Mouse (Mus musculus): ENCODE results near the gene Gm10912. TPM values are rescaled to one million over a fixed set of nuclear protein-coding genes. Genes with fewer than 3 reads are reported as not detected.

Gm10912 gene
- total RNA-seq, 1 experiment = not detected

GRCm38 (mm10) chr2:104041632-104042031 lies 24.0 kb upstream of the Gm10912 start:
- H3K27ac ChIP-seq (ENCODE audit: insufficient read depth, low read depth, low read length, poor library complexity, severe bottlenecking) = no peak overlapping the region
- no peaks in the 10 kb centered on the region for H3K9me3 ChIP-seq (ENCODE audit: control insufficient read depth, insufficient read depth, low read depth, low read length)
- H3K4me1 ChIP-seq (ENCODE audit: control insufficient read depth in 2 of 2, insufficient read depth in 2 of 2, low read length in 2 of 2, poor library complexity in 1 of 2) = peaks cover 2 to 3% of the 10 kb centered on the region in 2 experiments; a peak in 2 of 4 replicates
- no peak for DNase-seq (ENCODE audit: low read depth, low spot score)
- in situ Hi-C loops (cut with MboI; ENCODE audit: low sequenced_read_pairs in 2 of 2, unreplicated experiment in 2 of 2) = no loop called here
- H3K4me3 ChIP-seq (ENCODE audit: insufficient read depth in 1 of 2, low read depth in 1 of 2, low read length in 2 of 2, poor library complexity in 1 of 2, severe bottlenecking in 1 of 2) = no peak overlapping the region
- H3K9ac ChIP-seq (ENCODE audit: insufficient read depth, low read depth, low read length, poor library complexity, severe bottlenecking) = no peak overlapping the region
- TF ChIP-seq MAFK (IDR thresholded peaks at IDR 0.05; ENCODE audit: insufficient read depth, low read depth, low read length) (no peak), CHD2 (IDR thresholded peaks at IDR 0.05; ENCODE audit: low read depth, low read length) (no peak), ZNF384 (IDR thresholded peaks at IDR 0.05; ENCODE audit: low read depth, low read length) (no peak), ZC3H11A (IDR thresholded peaks at IDR 0.05; ENCODE audit: borderline replicate concordance, low read depth, low read length) (no peak), HCFC1 (IDR thresholded peaks at IDR 0.05; ENCODE audit: borderline replicate concordance, insufficient read depth, low read length) (no peak)
- H3K36me3 ChIP-seq (ENCODE audit: control insufficient read depth, insufficient read depth, low read length, poor library complexity, severe bottlenecking) = peaks cover 2% of the 10 kb centered on the region; the same call in 1 of the 2 replicates

GRCm38 (mm10) chr2:104042766-104043165 lies 22.9 kb upstream of the Gm10912 start:
- in situ Hi-C loops (cut with MboI; ENCODE audit: low sequenced_read_pairs in 2 of 2, unreplicated experiment in 2 of 2) = no loop called here
- TF ChIP-seq MAFK (IDR thresholded peaks at IDR 0.05; ENCODE audit: insufficient read depth, low read depth, low read length) (no peak), ZNF384 (IDR thresholded peaks at IDR 0.05; ENCODE audit: low read depth, low read length) (no peak), HCFC1 (IDR thresholded peaks at IDR 0.05; ENCODE audit: borderline replicate concordance, insufficient read depth, low read length) (no peak), CHD2 (IDR thresholded peaks at IDR 0.05; ENCODE audit: low read depth, low read length) (no peak), ZC3H11A (IDR thresholded peaks at IDR 0.05; ENCODE audit: borderline replicate concordance, low read depth, low read length) (no peak)
- H3K36me3 ChIP-seq (ENCODE audit: control insufficient read depth, insufficient read depth, low read length, poor library complexity, severe bottlenecking) = no peaks in the 10 kb centered on the region
- no peaks in the 10 kb centered on the region for H3K9me3 ChIP-seq (ENCODE audit: control insufficient read depth, insufficient read depth, low read depth, low read length)
- peaks cover 2 to 3% of the 10 kb centered on the region in 2 experiments; a peak in 2 of 4 replicates for H3K4me1 ChIP-seq (ENCODE audit: control insufficient read depth in 2 of 2, insufficient read depth in 2 of 2, low read length in 2 of 2, poor library complexity in 1 of 2)
- no peak overlapping the region for H3K9ac ChIP-seq (ENCODE audit: insufficient read depth, low read depth, low read length, poor library complexity, severe bottlenecking)
- DNase-seq (ENCODE audit: low read depth, low spot score) = no peak
- no peak overlapping the region for H3K4me3 ChIP-seq (ENCODE audit: insufficient read depth in 1 of 2, low read depth in 1 of 2, low read length in 2 of 2, poor library complexity in 1 of 2, severe bottlenecking in 1 of 2)
- no peak overlapping the region for H3K27ac ChIP-seq (ENCODE audit: insufficient read depth, low read depth, low read length, poor library complexity, severe bottlenecking)

- Histone ChIP-seq H3K27ac (ENCODE audit: insufficient read depth, low read depth, low read length, poor library complexity, severe bottlenecking) (no peak overlapping the region), H3K4me3 (ENCODE audit: insufficient read depth in 1 of 2, low read depth in 1 of 2, low read length in 2 of 2, poor library complexity in 1 of 2, severe bottlenecking in 1 of 2) (no peak overlapping the region), H3K9me3 (ENCODE audit: control insufficient read depth, insufficient read depth, low read depth, low read length) (no peaks in the 10 kb centered on the region), H3K4me1 (ENCODE audit: control insufficient read depth in 2 of 2, insufficient read depth in 2 of 2, low read length in 2 of 2, poor library complexity in 1 of 2) (peaks cover 2 to 3% of the 10 kb centered on the region in 2 experiments; a peak in 2 of 4 replicates), H3K36me3 (ENCODE audit: control insufficient read depth, insufficient read depth, low read length, poor library complexity, severe bottlenecking) (no peaks in the 10 kb centered on the region; the same call in 1 of the 2 replicates), H3K9ac (ENCODE audit: insufficient read depth, low read depth, low read length, poor library complexity, severe bottlenecking) (no peak overlapping the region)
- no peak for TF ChIP-seq HCFC1 (IDR thresholded peaks at IDR 0.05; ENCODE audit: borderline replicate concordance, insufficient read depth, low read length)
- TF ChIP-seq MAFK (IDR thresholded peaks at IDR 0.05; ENCODE audit: insufficient read depth, low read depth, low read length) = no peak
- TF ChIP-seq CHD2 (IDR thresholded peaks at IDR 0.05; ENCODE audit: low read depth, low read length) = no peak
- no peak for TF ChIP-seq ZNF384 (IDR thresholded peaks at IDR 0.05; ENCODE audit: low read depth, low read length)
- no peak for TF ChIP-seq ZC3H11A (IDR thresholded peaks at IDR 0.05; ENCODE audit: borderline replicate concordance, low read depth, low read length)
- DNase-seq (ENCODE audit: low read depth, low spot score) = no peak
- in situ Hi-C loops (cut with MboI; ENCODE audit: low sequenced_read_pairs in 2 of 2, unreplicated experiment in 2 of 2) = no loop called here
These were observed 21.8 kb upstream of the Gm10912 start for GRCm38 (mm10) chr2:104043624-104044478.

- H3K4me1 ChIP-seq (ENCODE audit: control insufficient read depth in 2 of 2, insufficient read depth in 2 of 2, low read length in 2 of 2, poor library complexity in 1 of 2) = peaks cover 2 to 3% of the 10 kb centered on the region in 2 experiments; a peak in 2 of 4 replicates
- TF ChIP-seq CHD2 (IDR thresholded peaks at IDR 0.05; ENCODE audit: low read depth, low read length) = no peak
- no peak for TF ChIP-seq HCFC1 (IDR thresholded peaks at IDR 0.05; ENCODE audit: borderline replicate concordance, insufficient read depth, low read length)
- no peak for TF ChIP-seq ZC3H11A (IDR thresholded peaks at IDR 0.05; ENCODE audit: borderline replicate concordance, low read depth, low read length)
- no peaks in the 10 kb centered on the region for H3K9me3 ChIP-seq (ENCODE audit: control insufficient read depth, insufficient read depth, low read depth, low read length)
- in situ Hi-C loops (cut with MboI; ENCODE audit: low sequenced_read_pairs in 2 of 2, unreplicated experiment in 2 of 2) = no loop called here
- H3K27ac ChIP-seq (ENCODE audit: insufficient read depth, low read depth, low read length, poor library complexity, severe bottlenecking) = no peak overlapping the region
- H3K36me3 ChIP-seq (ENCODE audit: control insufficient read depth, insufficient read depth, low read length, poor library complexity, severe bottlenecking) = no peaks in the 10 kb centered on the region; the same call in 1 of the 2 replicates
- H3K4me3 ChIP-seq (ENCODE audit: insufficient read depth in 1 of 2, low read depth in 1 of 2, low read length in 2 of 2, poor library complexity in 1 of 2, severe bottlenecking in 1 of 2) = no peak overlapping the region
- H3K9ac ChIP-seq (ENCODE audit: insufficient read depth, low read depth, low read length, poor library complexity, severe bottlenecking) = no peak overlapping the region
- no peak for DNase-seq (ENCODE audit: low read depth, low spot score)
These were observed 21.0 kb upstream of the Gm10912 start for GRCm38 (mm10) chr2:104044479-104045080.

Data from ES-E14 (cell line).